Mouse (Mus musculus): Measurements from ENCODE around the gene Serf2.
A peak's percentile ranks its signal among the peaks of the same experiment; 100 is the strongest.

The Serf2 gene

GRCm38 (mm10) chr2:121448739-121449535, at the start of gene Serf2:
Gene Serf2 (plus strand): TSS chr2:121449195.
- DNase-seq, result peak; percentile 100

DNA sequence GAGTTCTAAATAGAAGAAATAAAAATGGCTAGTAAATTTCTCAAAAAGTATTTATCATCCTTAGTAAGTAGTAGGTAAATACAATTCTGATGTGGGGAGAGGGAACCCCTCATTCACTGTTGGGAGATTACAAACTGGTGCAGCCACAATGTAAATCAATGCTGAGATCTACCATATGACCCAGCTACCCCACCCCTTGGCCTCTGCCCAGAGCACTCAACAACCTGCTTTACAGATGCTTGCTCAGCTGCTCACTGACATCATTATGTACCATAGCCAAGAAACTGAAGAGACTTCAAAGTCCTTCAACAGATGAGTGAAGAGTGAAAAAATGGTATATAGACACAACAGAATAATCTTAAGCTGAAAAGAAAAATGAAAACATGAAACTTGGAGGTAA, 45.7 kb upstream of the Serf2 start:
- no peak for DNase-seq

DNA sequence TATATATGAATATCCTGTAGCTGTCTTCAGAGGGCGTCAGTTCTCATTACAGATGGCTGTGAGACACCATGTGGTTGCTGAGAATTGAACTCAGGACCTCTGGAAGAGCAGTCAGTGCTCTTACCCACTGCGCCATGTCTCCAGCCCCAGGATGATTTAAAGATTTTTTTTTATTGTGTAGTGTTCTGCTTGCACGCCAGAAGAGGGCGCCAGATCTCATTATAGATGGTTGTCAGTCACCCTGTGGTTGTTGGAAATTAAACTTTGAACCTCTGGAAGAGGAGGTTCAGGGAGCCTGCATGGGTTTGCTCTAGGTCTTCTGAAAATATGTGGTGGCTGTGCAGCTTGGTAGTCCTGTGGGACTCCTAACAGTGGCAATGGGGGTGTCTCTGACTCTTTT, 40.8 kb upstream of the Serf2 start:
- peak; percentile 56 for DNase-seq

- no peak for DNase-seq
These were observed 36.1 kb upstream of the Serf2 start for GRCm38 (mm10) chr2:121412843-121413386.

GRCm38 (mm10) chr2:121413387-121414042, 35.5 kb upstream of the Serf2 start, which contains the start of the genes Pdia3 and Catsper2:
Gene Pdia3 (plus strand): TSS chr2:121413775.
Gene Catsper2 (minus strand): TSS chr2:121413792.
- peak; percentile 95 for DNase-seq

- peak; percentile 39 for DNase-seq
These were observed 34.8 kb upstream of the Serf2 start for GRCm38 (mm10) chr2:121414139-121414685.

GRCm38 (mm10) chr2:121415103-121415502, 33.9 kb upstream of the Serf2 start:
- no peak for DNase-seq

DNA sequence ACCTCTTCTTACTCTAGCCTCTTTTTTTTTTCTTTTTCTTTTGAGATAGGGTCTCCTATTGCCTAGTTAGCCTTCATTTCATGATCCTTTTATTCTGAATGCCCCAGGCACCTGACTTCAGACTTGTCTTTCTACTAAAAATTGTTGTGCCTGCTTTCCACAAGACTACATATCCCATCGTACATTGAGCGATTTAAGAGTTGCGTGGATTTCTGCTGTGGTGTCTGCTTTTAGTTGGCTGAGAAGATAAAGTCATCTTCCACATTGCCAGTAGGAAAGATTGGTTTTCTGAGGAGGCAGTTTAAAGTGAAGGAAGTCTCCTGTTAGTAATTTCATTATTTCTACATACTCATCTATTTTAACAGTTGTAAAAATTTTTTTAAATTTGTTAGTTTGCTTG, 33.4 kb upstream of the Serf2 start:
- DNase-seq, result no peak

GRCm38 (mm10) chr2:121416356-121416755, 32.6 kb upstream of the Serf2 start:
- no peak for DNase-seq

DNA sequence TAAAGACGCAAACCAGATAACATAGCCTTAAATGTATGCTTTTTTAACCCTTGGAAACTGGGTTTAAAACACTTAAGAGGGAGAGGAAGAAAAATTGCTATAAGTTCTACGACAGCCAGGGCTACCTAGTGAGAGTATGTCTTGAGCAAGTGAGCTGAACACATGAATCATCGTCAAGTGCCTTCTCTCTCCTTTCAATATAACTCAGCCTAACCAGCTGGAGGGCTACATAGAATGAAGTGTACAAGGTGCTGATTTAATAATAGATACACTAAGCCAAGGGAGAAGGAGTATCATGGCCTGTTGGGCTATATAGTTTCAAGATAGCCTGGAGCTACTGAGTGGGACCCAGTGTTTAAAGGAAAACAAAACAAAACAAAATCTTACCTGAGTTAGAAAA, 30.5 kb upstream of the Serf2 start:
- no peak for DNase-seq

GRCm38 (mm10) chr2:121423166-121423565, 25.8 kb upstream of the Serf2 start:
- no peak for DNase-seq

- DNase-seq, result no peak
These were observed 23.1 kb upstream of the Serf2 start for GRCm38 (mm10) chr2:121425890-121426289.

DNA sequence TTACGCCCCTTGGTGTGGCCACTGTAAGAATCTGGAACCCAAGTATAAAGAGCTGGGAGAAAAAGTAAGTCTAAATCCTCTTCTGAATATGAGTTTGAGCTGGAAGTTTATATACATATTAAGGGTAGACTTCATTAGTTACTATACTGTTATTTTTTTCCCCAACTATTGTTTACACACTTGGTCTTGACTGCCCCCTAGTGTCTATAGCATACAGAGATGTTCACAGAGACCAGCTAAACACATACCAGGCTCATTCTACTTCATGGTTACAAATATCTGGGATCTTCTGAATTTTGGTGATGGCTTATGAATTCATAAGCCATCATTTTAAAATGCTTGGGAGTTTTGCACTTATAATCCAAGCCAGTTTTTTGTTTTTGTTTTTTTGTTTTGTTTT, 14.1 kb upstream of the Serf2 start:
- DNase-seq, result no peak

DNA sequence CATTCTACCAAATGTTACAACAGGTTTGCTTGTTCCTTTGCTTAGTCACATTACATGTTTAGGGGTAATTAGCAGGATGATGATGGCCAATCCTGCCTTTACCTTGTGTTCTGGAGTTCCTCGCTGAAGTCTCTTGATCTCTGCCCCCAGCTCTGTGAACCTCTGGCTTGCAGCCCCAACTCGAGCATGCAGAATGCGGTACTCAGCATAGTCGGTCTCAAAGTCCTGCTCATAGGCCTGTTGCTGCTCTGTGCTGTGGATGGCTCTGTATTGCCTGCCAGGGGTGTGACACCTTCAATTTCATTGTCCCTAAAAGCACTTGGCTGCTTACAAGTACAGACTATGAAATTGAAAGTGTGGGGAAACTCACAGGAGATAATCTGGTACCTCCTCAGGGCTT, 9.2 kb upstream of the Serf2 start:
- DNase-seq, result no peak

- DNase-seq, result no peak
These were observed 8.0 kb upstream of the Serf2 start for GRCm38 (mm10) chr2:121440834-121441605.

DNA sequence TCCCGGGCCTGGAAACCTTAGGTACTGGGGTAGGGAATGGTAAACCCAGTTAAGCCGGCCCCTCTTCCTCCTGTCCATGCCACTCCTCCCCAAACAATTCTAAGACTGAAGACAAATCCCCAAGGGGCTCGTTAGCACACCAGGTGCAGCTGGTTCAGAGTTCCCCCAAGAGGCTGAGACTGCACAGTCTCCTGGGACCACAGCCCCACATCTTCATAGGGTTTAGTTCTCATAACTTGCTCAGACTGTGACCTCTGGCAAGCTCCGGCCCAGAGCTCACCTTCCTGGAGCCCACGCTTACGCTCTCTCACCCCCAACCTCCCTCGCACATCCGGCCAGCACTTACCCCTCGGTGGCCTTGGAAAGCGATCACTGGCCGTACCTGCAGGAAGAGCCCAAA, 7.2 kb upstream of the Serf2 start:
- DNase-seq, result no peak

- DNase-seq, result peak; percentile 81
These were observed 6.5 kb upstream of the Serf2 start for GRCm38 (mm10) chr2:121442259-121443067.

DNA sequence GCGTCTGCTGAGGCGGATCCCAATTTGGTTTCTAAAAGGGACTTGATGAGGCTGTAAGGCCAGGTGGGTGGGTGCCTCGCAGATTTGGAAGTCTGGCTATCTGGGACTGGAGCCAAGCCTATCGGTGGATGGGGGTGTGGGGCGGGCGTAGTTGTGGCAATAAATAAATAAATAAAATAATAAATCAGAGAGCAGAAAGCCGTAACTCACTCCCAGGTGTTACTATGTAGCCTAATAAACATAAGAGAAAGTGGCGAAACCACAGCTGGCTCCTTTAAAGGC, 6.0 kb upstream of the Serf2 start:
- no peak for DNase-seq

GRCm38 (mm10) chr2:121444178-121444577, 4.8 kb upstream of the Serf2 start, which contains the start of gene Ell3:
Gene Ell3 (minus strand): TSS chr2:121444278.
- DNase-seq, result no peak

- no peak for DNase-seq
These were observed 3.9 kb upstream of the Serf2 start for GRCm38 (mm10) chr2:121445117-121445516.

- DNase-seq, result no peak
These were observed 2.5 kb upstream of the Serf2 start for GRCm38 (mm10) chr2:121446506-121446905.

GRCm38 (mm10) chr2:121447006-121447405, 2.0 kb upstream of the Serf2 start:
- DNase-seq, result no peak

All from lung, postnatal 14 days (tissue).